Mouse (Mus musculus) gastrocnemius, postnatal 10 days (tissue): ENCODE measurements at regions not wholly inside any gene's neighbourhood (a gene's known extent, or its start where the extent isn't known, plus 50 kb on each side); places are given as distances from the start of the nearest gene placed in this dataset.

Experiments used
- DNase-seq: peaks from one replicate; pipeline ENCODE4 v3.0.0; 2021; ENCODE audit warnings: mixed read lengths

DNA sequence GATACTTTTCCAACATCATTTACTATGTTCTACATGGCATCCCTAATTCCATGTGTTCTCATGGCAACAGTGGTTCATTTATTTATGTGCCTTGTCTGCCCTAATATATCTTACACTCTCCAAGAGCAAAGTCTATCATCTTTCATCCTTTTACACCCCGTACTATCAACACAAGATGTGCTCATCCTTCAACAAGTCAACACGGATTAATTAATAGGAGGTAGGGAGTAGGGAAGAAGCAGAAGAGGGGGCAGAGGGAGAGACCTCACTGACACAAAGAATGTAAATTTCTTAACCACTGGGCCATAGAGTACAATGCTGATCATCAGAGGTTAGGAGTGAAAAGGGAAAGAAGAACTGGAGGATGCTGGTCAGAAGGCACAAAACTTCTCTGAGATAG lies 267.0 kb upstream of the Setmar start:
- DNase-seq: no peak

GRCm38 (mm10) chr6:107803056-107803455 lies 261.8 kb upstream of the Setmar start:
- no peak for DNase-seq
